Mouse (Mus musculus) hindbrain, embryonic 14.5 days (tissue): ENCODE data around the gene Rpp38. TPM values are rescaled to one million over a fixed set of nuclear protein-coding genes. Genes with fewer than 3 reads are reported as not detected.

Source experiments
- ATAC-seq: fragments of 200-750 bp; cut with Nextera tagmentation; 2 replicates; pipeline ENCODE4 v1.8.0; 2017; ENCODE audit warnings: moderate number of reproducible peaks, mild to moderate bottlenecking, moderate TSS enrichment, moderate library complexity; ENCODE audit not compliant: low FRiP score
- DNase-seq: peaks from one replicate; pipeline ENCODE4 v3.0.0-alpha.2; 2015; ENCODE audit warnings: low spot score
- H3K27ac ChIP-seq: fragments of 300-500 bp; sonication (generic); 2 replicates; pipeline ENCODE4 v1.5.1; 2014; ENCODE audit warnings: mild to moderate bottlenecking, moderate library complexity
- H3K27me3 ChIP-seq: fragments of 300-500 bp; sonication (generic); 2 replicates; pipeline ENCODE4 v1.6.1; 2014; ENCODE audit warnings: mild to moderate bottlenecking, low read length, mixed read lengths; ENCODE audit not compliant: control insufficient read depth, insufficient read depth
- H3K36me3 ChIP-seq: fragments of 300-500 bp; sonication (generic); replicated peaks from 2 replicates; pipeline ENCODE4 v1.6.1; 2014; ENCODE audit not compliant: control insufficient read depth, insufficient read depth
- H3K4me1 ChIP-seq: fragments of 300-500 bp; sonication (generic); replicated peaks from 2 replicates; pipeline ENCODE4 v1.6.1; 2014; ENCODE audit warnings: antibody characterized with exemption, low read length, mixed read lengths; ENCODE audit not compliant: control insufficient read depth, insufficient read depth
- H3K4me2 ChIP-seq: fragments of 300-500 bp; sonication (generic); replicated peaks from 2 replicates; pipeline ENCODE4 v1.6.1; 2014; ENCODE audit warnings: mild to moderate bottlenecking, moderate library complexity
- H3K4me3 ChIP-seq: fragments of 300-500 bp; sonication (generic); replicated peaks from 2 replicates; pipeline ENCODE4 v1.5.1; 2014; ENCODE audit warnings: mild to moderate bottlenecking, low read length
- H3K9ac ChIP-seq: fragments of 300-500 bp; sonication (generic); 2 replicates; pipeline ENCODE4 v1.6.1; 2014
- H3K9me3 ChIP-seq: fragments of 300-500 bp; sonication (generic); 2 replicates; pipeline ENCODE4 v1.6.1; 2016; ENCODE audit warnings: low read length; ENCODE audit not compliant: control insufficient read depth
- WGBS: fragments of 180-500 bp; shearing (Covaris S2); extraction: QIAGEN DNeasy Blood & Tissue Kit; methylation state at CpG from one replicate; pipeline ENCODE4 v1.1.7; 2014; 5-methylcytosine and 5-hydroxymethylcytosine counted together
- polyA plus RNA-seq: library from polyadenylated mRNA; unstranded; fragments of >200 nt; fragmentation: Nextera tagmentation; extraction: Ambion mirVana; gene quantifications from 2 replicates; pipeline ENCODE4 v1.2.1, GENCODE M21; 2014

The Rpp38 gene
- polyA plus RNA-seq, 1 experiment from 2014 or later = 15.4 TPM

DNA sequence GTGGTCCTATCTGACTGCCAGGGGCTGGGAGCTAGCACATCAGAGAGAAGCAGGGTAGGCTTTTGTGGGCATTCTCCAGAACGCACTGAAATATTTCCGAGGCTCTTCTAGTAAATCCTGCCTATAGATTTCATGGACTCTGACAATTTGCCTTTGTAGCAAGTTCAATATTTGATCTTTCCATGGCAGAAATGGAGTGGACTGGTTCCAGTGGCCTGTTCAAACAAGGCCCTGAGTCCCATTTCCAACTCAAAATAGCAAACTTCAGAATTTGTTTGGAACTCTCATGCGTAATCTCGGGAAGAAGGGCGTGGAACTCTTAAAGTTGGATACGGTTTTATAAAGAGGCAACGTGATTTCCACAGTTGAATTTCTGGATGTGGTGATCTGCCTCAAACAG, 36.6 kb downstream of the Rpp38 start:
- Histone ChIP-seq H3K36me3 (no peaks in the 10 kb centered on the region), H3K9ac (no peak overlapping the region), H3K4me3 (no peak overlapping the region), H3K9me3 (no peaks in the 10 kb centered on the region), H3K27me3 (no peaks in the 10 kb centered on the region), H3K27ac (no peak overlapping the region), H3K4me2 (no peak overlapping the region), H3K4me1 (no peaks in the 10 kb centered on the region)
- DNase-seq = no peak
- ATAC-seq = no peak
- 95% methylated on average over 7 of the region's 7 CpGs for WGBS

DNA sequence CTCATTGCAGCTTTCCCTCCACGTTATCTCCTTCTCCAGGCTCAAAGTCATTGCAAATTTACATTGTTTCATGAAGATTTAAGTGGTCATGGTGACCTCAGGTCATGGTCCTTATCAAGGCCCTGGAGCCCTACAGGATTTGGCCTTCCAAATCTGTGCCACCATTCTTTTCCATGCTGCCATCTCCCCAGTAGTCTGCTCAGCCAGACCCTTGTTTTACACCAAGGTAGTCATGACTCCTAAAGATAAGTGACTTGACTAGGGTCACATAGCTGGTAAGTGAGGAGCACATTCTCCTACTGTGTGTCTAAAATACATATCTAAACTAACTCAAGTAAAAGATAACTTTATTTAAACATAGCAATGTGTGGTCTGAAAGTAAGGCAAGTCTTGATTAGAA, 40.3 kb downstream of the Rpp38 start:
- DNase-seq = no peak
- Histone ChIP-seq H3K9me3 (no peaks in the 10 kb centered on the region), H3K36me3 (no peaks in the 10 kb centered on the region), H3K4me2 (no peak overlapping the region), H3K4me1 (no peaks in the 10 kb centered on the region), H3K27ac (no peak overlapping the region), H3K27me3 (no peaks in the 10 kb centered on the region), H3K4me3 (no peak overlapping the region), H3K9ac (no peak overlapping the region)
- ATAC-seq = no peak
- 97% methylated on average over 1 of the region's 1 CpGs for WGBS

DNA sequence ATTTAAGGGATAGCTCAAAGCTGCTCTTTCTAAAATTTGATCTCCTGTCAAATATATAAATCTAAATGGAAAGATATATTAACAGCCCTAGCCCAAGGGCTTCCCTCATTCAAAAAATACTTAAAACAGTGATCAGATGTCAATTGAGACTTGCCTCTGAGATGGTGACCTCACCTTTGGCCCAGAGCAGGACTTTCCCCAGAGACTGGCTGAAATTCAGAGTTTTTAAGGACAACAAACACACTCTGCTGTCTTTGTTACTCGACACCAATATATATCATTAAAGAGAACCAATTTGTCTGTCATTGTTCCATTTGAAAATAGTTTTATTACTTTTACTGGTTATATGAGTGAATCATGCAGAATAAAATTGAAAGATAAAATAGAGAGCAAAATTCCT, 42.9 kb downstream of the Rpp38 start:
- Histone ChIP-seq H3K27ac (no peak overlapping the region), H3K4me1 (peaks cover 13% of the 10 kb centered on the region), H3K4me3 (no peak overlapping the region), H3K9ac (no peak overlapping the region), H3K4me2 (no peak overlapping the region), H3K36me3 (no peaks in the 10 kb centered on the region), H3K27me3 (no peaks in the 10 kb centered on the region), H3K9me3 (no peaks in the 10 kb centered on the region)
- WGBS = 85% methylated on average over 1 of the region's 1 CpGs
- no peak for ATAC-seq
- DNase-seq = no peak

DNA sequence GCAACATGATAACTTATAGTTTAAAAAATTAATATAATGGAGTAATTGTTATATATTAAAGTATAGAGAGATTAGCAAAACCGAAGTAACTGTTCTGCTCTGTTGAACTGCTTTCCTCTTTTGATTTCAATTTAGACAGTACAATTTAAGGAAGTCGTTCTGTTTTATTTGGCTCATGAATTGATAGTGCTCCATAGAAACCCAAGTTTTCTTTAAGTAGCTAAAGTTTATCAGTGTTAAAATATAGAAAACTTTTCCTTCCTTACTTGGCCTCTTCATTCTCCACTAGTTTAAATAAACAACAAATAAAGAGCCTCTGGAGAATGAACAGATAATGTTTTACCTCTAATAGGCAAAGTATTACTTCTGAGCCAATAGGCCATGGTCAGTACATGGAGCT, 46.2 kb downstream of the Rpp38 start:
- 88% methylated on average over 2 of the region's 2 CpGs for WGBS
- DNase-seq (no peak), ATAC-seq (no peak)
- H3K36me3 ChIP-seq = no peaks in the 10 kb centered on the region
- no peak overlapping the region for H3K27ac ChIP-seq
- no peaks in the 10 kb centered on the region for H3K9me3 ChIP-seq
- H3K4me3 ChIP-seq = no peak overlapping the region
- H3K9ac ChIP-seq = 0 out of 2 replicates have a peak overlapping the region, but pooled peaks have one; percentile 81
- peaks cover 18% of the 10 kb centered on the region for H3K4me1 ChIP-seq
- no peak overlapping the region for H3K4me2 ChIP-seq
- no peaks in the 10 kb centered on the region for H3K27me3 ChIP-seq

DNA sequence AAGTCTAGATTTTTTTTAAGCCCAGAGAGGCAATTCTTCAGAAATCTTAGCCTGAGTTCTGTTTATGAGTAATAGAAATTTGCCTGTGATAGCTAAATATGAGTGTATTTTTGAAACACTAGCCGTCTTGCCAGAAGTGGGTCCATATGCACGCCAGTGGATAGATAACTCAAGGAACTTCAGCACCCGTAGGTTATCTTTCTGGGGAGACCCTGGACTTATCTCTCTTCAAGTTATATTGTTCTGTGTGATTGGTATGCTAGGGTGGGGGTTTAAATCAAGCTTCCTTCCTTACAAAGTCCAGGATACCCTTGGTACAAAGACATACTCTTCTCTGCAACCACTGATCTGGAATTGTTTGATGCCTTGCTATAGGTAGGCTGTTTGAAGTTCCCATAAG, 46.7 kb downstream of the Rpp38 start:
- ATAC-seq (no peak), DNase-seq (no peak)
- H3K4me2 ChIP-seq = peak overlapping the region; percentile 70
- peak overlapping the region; percentile 81 for H3K9ac ChIP-seq
- 89% methylated on average over 3 of the region's 3 CpGs for WGBS
- H3K27me3 ChIP-seq = no peaks in the 10 kb centered on the region
- H3K36me3 ChIP-seq = no peaks in the 10 kb centered on the region
- H3K4me3 ChIP-seq = peak overlapping the region; percentile 70
- H3K27ac ChIP-seq = no peak overlapping the region
- H3K9me3 ChIP-seq = no peaks in the 10 kb centered on the region
- H3K4me1 ChIP-seq = peaks cover 18% of the 10 kb centered on the region

DNA sequence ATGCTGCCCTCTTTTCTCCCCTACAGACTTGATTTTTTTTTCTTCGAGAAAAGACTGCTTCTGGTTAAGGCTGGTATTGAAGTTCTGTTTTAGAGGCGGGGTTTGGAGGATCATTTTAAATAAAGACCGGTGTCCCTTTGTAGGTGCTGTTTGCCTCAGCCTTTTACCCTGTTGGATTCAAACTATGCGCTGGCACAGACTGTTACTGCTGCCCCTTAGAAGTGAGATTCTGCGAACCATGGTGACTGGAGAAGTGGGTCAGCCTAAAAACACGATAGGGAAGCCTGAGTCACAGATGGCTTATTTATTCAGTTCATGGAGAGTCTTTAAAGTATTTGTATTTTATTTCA, 47.3 kb downstream of the Rpp38 start:
- Histone ChIP-seq H3K36me3 (no peaks in the 10 kb centered on the region), H3K9ac (peak overlapping the region; percentile 81), H3K27ac (peak overlapping the region; percentile 95), H3K27me3 (no peaks in the 10 kb centered on the region), H3K9me3 (no peaks in the 10 kb centered on the region), H3K4me2 (peak overlapping the region; percentile 70), H3K4me3 (peak overlapping the region; percentile 70), H3K4me1 (peaks cover 18% of the 10 kb centered on the region)
- 1% methylated on average over 6 of the region's 6 CpGs for WGBS
- ATAC-seq (no peak), DNase-seq (no peak)

DNA sequence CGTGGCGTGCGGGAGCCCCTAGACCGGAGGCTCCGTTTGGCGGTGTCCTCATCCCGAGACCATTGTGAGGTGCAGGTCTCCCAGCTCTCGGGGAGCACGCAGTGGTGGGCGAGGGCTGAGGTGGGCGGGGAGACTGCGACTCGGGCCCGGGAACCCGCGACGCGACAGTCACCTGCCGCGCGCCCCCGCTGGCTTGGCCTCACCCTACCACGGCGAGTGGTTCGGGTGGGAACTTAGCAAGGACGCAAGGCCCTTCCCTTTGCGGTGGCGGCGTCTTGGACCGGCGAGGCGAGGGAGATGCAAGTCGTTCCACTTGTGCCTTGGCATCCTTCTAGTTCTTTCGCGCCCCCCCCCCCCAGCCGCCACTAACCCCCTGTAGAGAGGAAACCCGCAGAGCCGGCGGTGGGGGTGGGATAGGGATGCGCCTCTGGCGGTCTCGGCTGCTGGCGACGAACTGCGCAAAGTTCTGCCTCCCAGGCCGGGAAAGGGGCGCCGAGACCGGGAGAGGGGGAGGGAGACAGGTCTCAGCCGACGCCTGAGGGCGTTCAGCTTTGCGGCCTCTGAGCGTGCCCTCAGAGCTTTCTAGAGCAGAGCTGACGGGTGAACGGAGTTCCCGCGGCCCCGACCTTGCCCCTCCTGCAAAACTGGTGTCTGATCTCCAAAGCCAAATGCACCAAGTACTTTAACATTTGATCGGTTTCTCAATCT, 47.8 kb downstream of the Rpp38 start:
- Histone ChIP-seq H3K27ac (peak overlapping the region; percentile 95), H3K4me1 (peaks cover 18% of the 10 kb centered on the region), H3K4me2 (peak overlapping the region; percentile 70), H3K27me3 (no peaks in the 10 kb centered on the region), H3K9me3 (no peaks in the 10 kb centered on the region), H3K9ac (peak overlapping the region; percentile 81), H3K36me3 (no peaks in the 10 kb centered on the region), H3K4me3 (peak overlapping the region; percentile 70)
- WGBS = under 1% methylated on average over 53 of the region's 60 CpGs
- peak; percentile 63 for DNase-seq
- peak; percentile 0; the same call in 1 of the 2 replicates for ATAC-seq

DNA sequence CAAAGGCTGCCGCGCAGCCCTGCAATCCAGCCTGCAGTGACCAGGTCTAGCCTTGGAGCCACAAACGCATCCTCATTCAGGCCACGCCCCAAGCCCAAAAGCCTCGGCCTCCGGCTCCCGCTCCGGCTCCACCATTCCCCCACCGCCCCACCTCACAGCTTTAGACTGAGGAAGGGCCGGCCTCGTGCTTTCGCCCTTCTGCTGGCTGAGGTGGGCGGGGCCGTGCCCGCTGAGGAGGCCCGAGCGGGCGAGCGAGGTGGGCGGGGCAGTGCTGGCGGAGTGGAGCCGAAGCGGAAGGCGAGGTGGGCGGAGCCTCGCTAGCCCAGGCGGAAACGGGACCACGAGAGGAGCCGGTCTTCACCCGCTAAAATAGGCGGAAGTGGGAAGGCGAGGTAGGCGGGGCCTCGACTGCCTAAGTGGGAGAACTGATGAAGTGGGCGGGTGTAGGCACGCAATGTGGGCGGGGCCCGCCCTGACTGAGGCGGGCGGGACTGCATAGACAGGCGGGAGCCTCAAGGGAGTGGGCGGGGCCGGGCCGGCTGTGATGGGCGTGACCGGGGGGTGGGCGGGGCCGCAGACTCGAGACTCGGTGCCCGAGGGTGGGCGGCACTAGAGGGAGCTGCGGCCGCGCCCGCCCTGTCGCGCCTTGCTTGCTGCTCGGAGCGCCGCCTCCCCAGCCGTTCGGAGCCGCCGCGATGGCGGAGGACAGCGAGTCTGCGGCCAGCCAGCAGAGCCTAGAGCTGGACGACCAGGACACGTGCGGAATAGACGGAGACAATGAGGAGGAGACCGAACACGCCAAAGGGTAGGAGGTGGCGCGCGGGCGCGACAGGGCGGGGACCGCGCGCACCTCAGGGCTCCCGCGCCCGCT, 48.6 kb downstream of the Rpp38 start, which contains the start of gene Nmt2:
Gene Nmt2 (plus strand): TSS at position 611 of the 871 bp plus-strand sequence.
- peak within 1 kb of the TSS; percentile 81 for H3K9ac ChIP-seq
- peak within 1 kb of the TSS; percentile 70 for H3K4me3 ChIP-seq
- DNase-seq (peak; percentile 99), ATAC-seq (peak; percentile 97)
- no peaks in the 10 kb centered on the region for H3K36me3 ChIP-seq
- H3K27ac ChIP-seq = peak within 1 kb of the TSS; percentile 95
- no peaks in the 10 kb centered on the region for H3K9me3 ChIP-seq
- under 1% methylated on average over 74 of the region's 88 CpGs for whole genome bisulfite sequencing
- peaks cover 18% of the 10 kb centered on the region for H3K4me1 ChIP-seq
- no peaks in the 10 kb centered on the region for H3K27me3 ChIP-seq
- H3K4me2 ChIP-seq = peak within 1 kb of the TSS; percentile 70

DNA sequence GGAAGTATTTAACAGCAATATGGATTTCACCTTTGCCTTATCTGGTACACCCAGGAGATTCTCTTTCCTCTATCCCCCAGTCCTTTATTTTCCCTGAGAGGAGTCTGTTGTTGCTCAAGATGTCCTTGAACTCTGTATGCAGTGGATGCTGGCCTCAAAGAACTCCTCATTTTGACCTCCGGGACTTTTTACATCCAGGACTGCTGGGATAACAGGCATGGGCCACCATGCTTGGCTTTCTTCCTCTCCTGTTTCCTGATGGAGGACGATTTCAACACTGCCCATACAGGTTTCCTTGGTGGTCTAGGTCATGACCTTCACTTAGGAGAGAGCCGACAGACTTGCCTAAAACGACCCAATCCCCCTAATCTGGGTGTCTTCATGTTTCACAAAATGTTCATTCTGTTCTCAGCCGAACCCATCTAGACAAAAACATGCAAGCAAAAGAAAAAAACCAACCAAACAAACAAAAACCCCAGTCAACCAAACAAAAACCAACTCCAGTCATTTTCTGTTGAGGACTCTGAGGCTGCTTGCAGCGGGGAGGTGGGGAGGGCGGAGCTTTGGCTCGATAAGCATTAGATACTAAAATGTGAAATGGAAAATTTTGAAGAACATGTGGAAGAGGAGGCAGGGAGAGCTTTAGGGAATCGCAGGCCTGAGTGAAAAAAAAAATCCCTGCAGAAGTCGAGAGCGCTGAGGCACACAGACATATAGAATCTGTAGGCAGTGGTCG, 49.4 kb downstream of the Rpp38 start:
- no peaks in the 10 kb centered on the region for H3K9me3 ChIP-seq
- peak overlapping the region; percentile 70 for H3K4me3 ChIP-seq
- ATAC-seq (no peak), DNase-seq (peak; percentile 66)
- H3K27ac ChIP-seq = peak overlapping the region; percentile 83
- 8% methylated on average over 12 of the region's 12 CpGs for WGBS
- peak overlapping the region; percentile 63 for H3K9ac ChIP-seq
- no peaks in the 10 kb centered on the region for H3K36me3 ChIP-seq
- peak overlapping the region; percentile 62 for H3K4me2 ChIP-seq
- H3K4me1 ChIP-seq = peaks cover 18% of the 10 kb centered on the region
- H3K27me3 ChIP-seq = no peaks in the 10 kb centered on the region
